Mouse (Mus musculus): ENCODE measurements around the gene 1700011L22Rik.

DNA sequence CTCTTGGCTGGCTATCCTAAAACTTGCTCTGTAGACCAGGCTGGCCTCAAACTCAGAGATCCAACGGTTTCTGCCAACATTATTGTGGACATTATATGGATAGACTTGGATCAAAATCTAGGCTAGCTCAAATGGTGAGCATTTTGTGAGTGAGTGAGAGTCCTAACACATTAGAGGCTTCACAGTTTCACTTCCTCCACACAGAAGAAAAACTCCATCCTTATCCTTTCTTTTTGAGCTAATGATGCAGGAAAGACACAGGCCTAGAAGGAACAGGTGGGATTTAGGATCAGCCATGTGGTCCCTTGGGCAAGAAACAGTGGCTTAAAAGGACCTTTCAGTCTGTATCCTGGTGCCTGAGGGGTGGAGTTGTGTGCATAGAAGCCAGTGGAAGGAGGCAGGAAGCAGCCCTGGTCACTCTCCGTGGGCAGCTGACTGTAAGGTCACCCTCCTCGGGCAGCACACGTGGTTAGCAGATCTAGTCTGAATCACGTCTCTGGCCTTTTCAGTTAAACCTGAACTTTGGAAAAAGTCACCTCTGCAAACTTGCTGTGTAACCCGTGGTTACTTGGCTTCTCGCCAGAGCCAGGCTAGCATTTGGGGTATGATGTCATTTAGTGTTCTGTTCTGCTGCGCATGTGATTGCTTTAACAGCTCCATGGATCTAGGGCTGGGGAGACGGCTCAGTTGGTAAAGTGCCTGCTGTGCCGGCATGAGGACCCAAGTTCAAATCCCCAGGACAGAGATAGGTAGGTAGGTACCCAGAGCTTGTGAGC is 85.6 kb downstream of the 1700011L22Rik start:
- no peak for TF ChIP-seq POLR2A (IDR thresholded peaks at IDR 0.05; ENCODE audit: borderline replicate concordance, extremely low read depth, low read depth, low read length)
- no peak for TF ChIP-seq CTCF (IDR thresholded peaks at IDR 0.05; ENCODE audit: insufficient read depth, low read length)

Measured in lung, adult 2 months (tissue).